Mouse (Mus musculus): ENCODE results near the gene Tex46. TPM values are rescaled to one million over a fixed set of nuclear protein-coding genes. Genes with fewer than 3 reads are reported as not detected.

Gene Tex46
- polyA plus RNA-seq (2012; ENCODE audit: low replicate concordance): not detected in 2 replicates

DNA sequence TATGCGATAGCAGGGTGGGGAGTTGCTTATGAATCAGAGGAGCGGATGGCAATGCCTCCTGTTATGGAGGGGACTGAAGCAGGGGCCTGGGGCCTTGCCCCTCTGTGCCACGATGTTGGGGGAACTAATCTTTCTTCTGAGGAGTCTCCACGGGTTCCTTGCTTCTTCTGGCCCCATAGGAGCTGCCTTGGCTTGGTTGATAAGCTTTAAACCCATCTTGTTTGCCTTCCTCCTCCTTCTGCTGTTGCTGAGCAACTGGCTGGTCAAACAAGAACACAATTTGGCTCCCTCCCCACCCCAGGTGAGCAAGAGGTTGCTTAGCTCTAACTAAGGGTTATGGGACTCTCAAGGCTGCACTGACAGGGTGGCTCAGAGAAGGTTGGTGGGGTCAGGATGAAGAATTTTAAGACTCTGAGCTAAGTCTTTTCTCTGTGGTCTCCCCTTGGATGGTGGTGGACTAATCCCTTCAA, at the start of gene Tex46:
Tex46 (plus strand) TSS at position 51 of the 470 bp plus-strand sequence.

DNA sequence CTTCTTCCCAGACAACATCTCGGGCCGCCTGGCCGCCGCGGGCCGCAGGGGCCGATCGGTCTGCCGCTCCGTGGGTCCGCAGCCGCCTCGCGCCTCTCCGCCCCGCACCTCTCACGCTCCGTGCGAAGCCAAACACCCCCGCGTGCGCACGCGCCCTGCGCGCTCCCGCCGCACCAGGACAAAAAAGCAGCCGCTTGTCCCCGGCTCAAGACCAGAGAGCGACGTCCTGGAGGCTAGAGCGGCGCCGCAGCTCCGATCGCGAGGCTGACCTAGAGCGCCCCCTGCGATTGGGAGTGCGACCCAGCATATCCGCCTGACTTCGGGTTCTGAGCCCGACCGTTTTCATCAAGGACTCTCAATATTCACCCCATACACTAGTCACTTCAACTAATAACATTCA, 7.7 kb upstream of the Tex46 start, which contains the start of gene Kdm1a:
Kdm1a (minus strand) TSS at position 156 of the 400 bp plus-strand sequence.

DNA sequence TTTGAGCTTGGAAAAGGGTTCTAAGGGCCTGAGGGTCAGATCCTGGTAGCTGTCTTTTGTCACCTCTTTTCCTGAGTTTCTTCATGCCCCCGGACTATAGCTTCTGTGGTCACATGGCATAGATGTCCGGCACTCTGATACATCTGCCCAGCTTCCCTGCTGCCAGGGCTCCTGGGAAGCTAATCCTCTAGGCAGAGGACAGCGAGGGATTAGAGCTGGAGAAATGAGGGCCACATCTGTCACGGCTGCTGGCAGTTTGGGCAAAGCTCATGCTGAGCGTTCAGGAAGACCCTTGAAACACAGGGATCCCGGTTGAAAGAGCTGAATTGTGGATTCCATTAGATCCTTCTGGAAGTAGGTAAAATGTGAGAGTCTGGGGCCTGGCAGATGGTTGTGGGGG, 12.2 kb downstream of the Tex46 start, which contains the start of gene Lactbl1:
Lactbl1 (plus strand) TSS at position 234 of the 400 bp plus-strand sequence.

Other genes starting within 250 kb of the Tex46 start
- gene Htr1d, start 186.9 kb upstream of the Tex46 start, polyA plus RNA-seq (2012; ENCODE audit: low replicate concordance): not detected in 2 replicates
- gene 6030445D17Rik, start 148.2 kb upstream of the Tex46 start, polyA plus RNA-seq (2012; ENCODE audit: low replicate concordance): 0.23 TPM in 1 of 2 replicates, not detected in the other
- gene Luzp1, start 140.7 kb upstream of the Tex46 start, polyA plus RNA-seq (2012; ENCODE audit: low replicate concordance): 0.73 and 4.5 TPM in 2 replicates
- 11.0 and 19.5 TPM in 2 replicates for gene Kdm1a, start 7.7 kb upstream of the Tex46 start, polyA plus RNA-seq (2012; ENCODE audit: low replicate concordance)
- not detected in 2 replicates for gene Lactbl1, start 12.2 kb downstream of the Tex46 start, polyA plus RNA-seq (2012; ENCODE audit: low replicate concordance)
- gene Ephb2, start 225.6 kb downstream of the Tex46 start, polyA plus RNA-seq (2012; ENCODE audit: low replicate concordance): 0.03 and 0.39 TPM in 2 replicates

All from leukemia stem cell, adult 10-12 weeks (primary cell).